Mouse (Mus musculus) forebrain, embryonic 12.5 days (tissue): Measurements from ENCODE around the gene Papss1. TPM values are rescaled to one million over a fixed set of nuclear protein-coding genes. Genes with fewer than 3 reads are reported as not detected.

ENCODE experiments used
- ATAC-seq: fragments of 200-750 bp; cut with Nextera tagmentation; 2 replicates; pipeline ENCODE4 v1.8.0; 2017; ENCODE audit warnings: moderate TSS enrichment; ENCODE audit not compliant: low FRiP score
- H3K27ac ChIP-seq: fragments of 300-500 bp; sonication (generic); 2 replicates; pipeline ENCODE4 v1.5.1; 2016; ENCODE audit warnings: mild to moderate bottlenecking
- H3K27me3 ChIP-seq: fragments of 300-500 bp; sonication (generic); 2 replicates; pipeline ENCODE4 v1.6.1; 2016; ENCODE audit warnings: mild to moderate bottlenecking
- H3K36me3 ChIP-seq: fragments of 300-500 bp; sonication (generic); replicated peaks from 2 replicates; pipeline ENCODE4 v1.6.1; 2016; ENCODE audit warnings: mild to moderate bottlenecking
- H3K4me1 ChIP-seq: fragments of 300-500 bp; sonication (generic); 2 replicates; pipeline ENCODE4 v1.6.1; 2016
- H3K4me2 ChIP-seq: fragments of 300-500 bp; sonication (generic); 2 replicates; pipeline ENCODE4 v1.6.1; 2016; ENCODE audit warnings: mild to moderate bottlenecking, moderate library complexity
- H3K4me3 ChIP-seq: fragments of 300-500 bp; sonication (generic); replicated peaks from 2 replicates; pipeline ENCODE4 v1.5.1; 2016; ENCODE audit warnings: mild to moderate bottlenecking
- H3K9ac ChIP-seq: fragments of 300-500 bp; sonication (generic); 2 replicates; pipeline ENCODE4 v1.6.1; 2016; ENCODE audit warnings: mild to moderate bottlenecking
- H3K9me3 ChIP-seq: fragments of 300-500 bp; sonication (generic); 2 replicates; pipeline ENCODE4 v1.6.1; 2016
- WGBS: fragments of 180-500 bp; shearing (Covaris S2); methylation state at CpG from one replicate; pipeline ENCODE4 v1.1.7; 2016; 5-methylcytosine and 5-hydroxymethylcytosine counted together
- polyA plus RNA-seq: library from polyadenylated mRNA; unstranded; fragments of >200 nt; fragmentation: Nextera tagmentation; extraction: Ambion mirVana; gene quantifications from 2 replicates; pipeline ENCODE4 v1.2.1, GENCODE M21; 2016

Gene Papss1
- polyA plus RNA-seq, 1 experiment from 2014 or later = 90.8 TPM

- no peak for ATAC-seq
- Histone ChIP-seq H3K9ac (no peak overlapping the region), H3K4me3 (no peak overlapping the region), H3K9me3 (no peaks in the 10 kb centered on the region), H3K27ac (no peak overlapping the region), H3K36me3 (peaks cover 46% of the 10 kb centered on the region), H3K27me3 (no peaks in the 10 kb centered on the region), H3K4me2 (no peak overlapping the region), H3K4me1 (no peaks in the 10 kb centered on the region)
- WGBS = 86% methylated on average over 15 of the region's 15 CpGs
Measured at GRCm38 (mm10) chr3:131593143-131593798, 28.7 kb downstream of the Papss1 start.

- H3K27ac ChIP-seq = no peak overlapping the region
- ATAC-seq = no peak
- H3K4me1 ChIP-seq = no peaks in the 10 kb centered on the region
- 98% methylated on average over 11 of the region's 11 CpGs for WGBS
- no peaks in the 10 kb centered on the region for H3K9me3 ChIP-seq
- H3K36me3 ChIP-seq = peaks cover 37% of the 10 kb centered on the region; the same call in 1 of the 2 replicates
- H3K9ac ChIP-seq = no peak overlapping the region
- no peak overlapping the region for H3K4me2 ChIP-seq
- no peaks in the 10 kb centered on the region for H3K27me3 ChIP-seq
- no peak overlapping the region for H3K4me3 ChIP-seq
Measured at GRCm38 (mm10) chr3:131594361-131594760, 29.8 kb downstream of the Papss1 start.

GRCm38 (mm10) chr3:131595546-131596245, 31.1 kb downstream of the Papss1 start:
- 92% methylated on average over 14 of the region's 14 CpGs for WGBS
- Histone ChIP-seq H3K4me1 (no peaks in the 10 kb centered on the region), H3K4me3 (no peak overlapping the region), H3K9me3 (no peaks in the 10 kb centered on the region), H3K27ac (no peak overlapping the region), H3K36me3 (peaks cover 31% of the 10 kb centered on the region; the same call in 1 of the 2 replicates), H3K27me3 (no peaks in the 10 kb centered on the region), H3K9ac (no peak overlapping the region), H3K4me2 (no peak overlapping the region)
- ATAC-seq = no peak

GRCm38 (mm10) chr3:131600726-131601125, 36.2 kb downstream of the Papss1 start:
- ATAC-seq = no peak
- Histone ChIP-seq H3K9ac (no peak overlapping the region), H3K4me1 (no peaks in the 10 kb centered on the region), H3K27me3 (no peaks in the 10 kb centered on the region), H3K27ac (no peak overlapping the region), H3K9me3 (no peaks in the 10 kb centered on the region), H3K36me3 (peaks cover 25% of the 10 kb centered on the region), H3K4me3 (no peak overlapping the region), H3K4me2 (no peak overlapping the region)
- WGBS = 96% methylated on average over 11 of the region's 11 CpGs

GRCm38 (mm10) chr3:131601366-131601765, 36.8 kb downstream of the Papss1 start:
- 91% methylated on average over 1 of the region's 1 CpGs for WGBS
- H3K4me2 ChIP-seq = no peak overlapping the region
- H3K9me3 ChIP-seq = no peaks in the 10 kb centered on the region
- H3K4me1 ChIP-seq = no peaks in the 10 kb centered on the region
- H3K27me3 ChIP-seq = no peaks in the 10 kb centered on the region
- H3K27ac ChIP-seq = no peak overlapping the region
- no peak overlapping the region for H3K4me3 ChIP-seq
- no peak for ATAC-seq
- H3K9ac ChIP-seq = no peak overlapping the region
- peaks cover 31% of the 10 kb centered on the region for H3K36me3 ChIP-seq

GRCm38 (mm10) chr3:131602995-131603414, 38.4 kb downstream of the Papss1 start:
- Histone ChIP-seq H3K27ac (no peak overlapping the region), H3K36me3 (peaks cover 38% of the 10 kb centered on the region)
- WGBS = 63% methylated on average over 4 of the region's 4 CpGs

GRCm38 (mm10) chr3:131608112-131608511, 43.5 kb downstream of the Papss1 start:
- Histone ChIP-seq H3K4me1 (no peaks in the 10 kb centered on the region), H3K9ac (no peak overlapping the region), H3K9me3 (no peaks in the 10 kb centered on the region), H3K4me3 (no peak overlapping the region), H3K4me2 (no peak overlapping the region), H3K27me3 (no peaks in the 10 kb centered on the region), H3K36me3 (peaks cover 55% of the 10 kb centered on the region), H3K27ac (no peak overlapping the region)
- no peak for ATAC-seq
- WGBS = 93% methylated on average over 6 of the region's 6 CpGs

More at GRCm38 (mm10) chr3:131602995-131603414, 38.4 kb downstream of the Papss1 start:
- no peaks in the 10 kb centered on the region for H3K4me1 ChIP-seq
- no peak overlapping the region for H3K4me3 ChIP-seq
- no peak overlapping the region for H3K4me2 ChIP-seq
- H3K27me3 ChIP-seq = no peaks in the 10 kb centered on the region
- no peak overlapping the region for H3K9ac ChIP-seq
- ATAC-seq = peak; percentile 81; the same call in 1 of the 2 replicates
- H3K9me3 ChIP-seq = no peaks in the 10 kb centered on the region

- WGBS = 91% methylated on average over 4 of the region's 4 CpGs
- Histone ChIP-seq H3K4me3 (no peak overlapping the region), H3K27me3 (no peaks in the 10 kb centered on the region), H3K4me1 (no peaks in the 10 kb centered on the region), H3K9me3 (no peaks in the 10 kb centered on the region), H3K36me3 (peaks cover 63% of the 10 kb centered on the region), H3K9ac (no peak overlapping the region), H3K4me2 (no peak overlapping the region), H3K27ac (no peak overlapping the region)
- no peak for ATAC-seq
Measured at GRCm38 (mm10) chr3:131609651-131610050, 45.1 kb downstream of the Papss1 start.

GRCm38 (mm10) chr3:131610595-131610994, 46.0 kb downstream of the Papss1 start:
- Histone ChIP-seq H3K4me1 (no peaks in the 10 kb centered on the region), H3K4me2 (no peak overlapping the region), H3K9me3 (no peaks in the 10 kb centered on the region), H3K27me3 (no peaks in the 10 kb centered on the region), H3K4me3 (no peak overlapping the region), H3K36me3 (peaks cover 61% of the 10 kb centered on the region), H3K9ac (no peak overlapping the region), H3K27ac (no peak overlapping the region)
- 80% methylated on average over 6 of the region's 6 CpGs for WGBS
- ATAC-seq = no peak

- Histone ChIP-seq H3K4me2 (no peak overlapping the region), H3K36me3 (peaks cover 47% of the 10 kb centered on the region), H3K4me1 (no peaks in the 10 kb centered on the region), H3K27ac (no peak overlapping the region), H3K27me3 (no peaks in the 10 kb centered on the region), H3K4me3 (no peak overlapping the region), H3K9ac (no peak overlapping the region), H3K9me3 (no peaks in the 10 kb centered on the region)
- ATAC-seq = no peak
- 83% methylated on average over 5 of the region's 5 CpGs for WGBS
Measured at GRCm38 (mm10) chr3:131612847-131613246, 48.3 kb downstream of the Papss1 start.

GRCm38 (mm10) chr3:131614056-131614455, 49.5 kb downstream of the Papss1 start:
- H3K9me3 ChIP-seq = no peaks in the 10 kb centered on the region
- no peak for ATAC-seq
- no peak overlapping the region for H3K9ac ChIP-seq
- H3K36me3 ChIP-seq = peaks cover 45% of the 10 kb centered on the region
- H3K4me3 ChIP-seq = no peak overlapping the region
- WGBS = 80% methylated on average over 8 of the region's 8 CpGs
- no peaks in the 10 kb centered on the region for H3K4me1 ChIP-seq
- no peaks in the 10 kb centered on the region for H3K27me3 ChIP-seq
- H3K27ac ChIP-seq = no peak overlapping the region
- H3K4me2 ChIP-seq = no peak overlapping the region

- Histone ChIP-seq H3K27ac (no peak overlapping the region), H3K4me3 (no peak overlapping the region), H3K4me1 (no peaks in the 10 kb centered on the region), H3K4me2 (no peak overlapping the region), H3K27me3 (no peaks in the 10 kb centered on the region), H3K9ac (no peak overlapping the region), H3K36me3 (peaks cover 25% of the 10 kb centered on the region), H3K9me3 (no peaks in the 10 kb centered on the region)
- ATAC-seq = no peak
- 92% methylated on average over 18 of the region's 18 CpGs for WGBS
Measured at GRCm38 (mm10) chr3:131618580-131619338, 54.2 kb downstream of the Papss1 start.
